Mouse (Mus musculus) layer of hippocampus, adult 2 months (tissue): ENCODE measurements around the gene Cd6. TPM values are rescaled to one million over a fixed set of nuclear protein-coding genes. Genes with fewer than 3 reads are reported as not detected.

ENCODE experiments used
- DNase-seq, 2 experiments: peaks; one replicate each; pipeline ENCODE4 v3.0.0; 2022; ENCODE audit warnings: low spot score in 2 of 2
- H3K27ac ChIP-seq: fragments of 200-600 bp; 2 replicates; pipeline ENCODE4 v1.8.1; 2022
- H3K4me3 ChIP-seq: fragments of 200-600 bp; 2 replicates; pipeline ENCODE4 v1.8.1; 2022; ENCODE audit warnings: mild to moderate bottlenecking
- CTCF ChIP-seq: fragments of 200-600 bp; conservative IDR thresholded peaks from 2 replicates; pipeline ENCODE4 v1.8.1; 2022; ENCODE audit warnings: antibody characterized with exemption, mild to moderate bottlenecking, moderate library complexity
- total RNA-seq, 2 experiments: library from RNA; stranded (reverse); gene quantifications; 2 replicates each; pipeline ENCODE4 v1.2.3; 2021

Gene Cd6
- total RNA-seq, 2 experiments from 2014 or later: 0.32 TPM; not detected in 1

- H3K27ac ChIP-seq: peak overlapping the region; percentile 18; the same call in 1 of the 2 replicates
- no peak for TF ChIP-seq CTCF
- no peak for DNase-seq
- H3K4me3 ChIP-seq: no peak overlapping the region
These were observed 69.7 kb downstream of the Cd6 start for GRCm38 (mm10) chr19:10759983-10760831.

GRCm38 (mm10) chr19:10759525-10759924 is 70.3 kb downstream of the Cd6 start:
- H3K27ac ChIP-seq: no peak overlapping the region
- no peak for TF ChIP-seq CTCF

GRCm38 (mm10) chr19:10758708-10759107 is 71.2 kb downstream of the Cd6 start:
- H3K27ac ChIP-seq: no peak overlapping the region
- no peak overlapping the region for H3K4me3 ChIP-seq
- DNase-seq: no peak
- TF ChIP-seq CTCF: no peak

More at GRCm38 (mm10) chr19:10759525-10759924, 70.3 kb downstream of the Cd6 start:
- DNase-seq: no peak
- no peak overlapping the region for H3K4me3 ChIP-seq

- H3K27ac ChIP-seq: no peak overlapping the region
- DNase-seq: no peak
- TF ChIP-seq CTCF: no peak
- H3K4me3 ChIP-seq: no peak overlapping the region
These were observed 72.3 kb downstream of the Cd6 start for GRCm38 (mm10) chr19:10757526-10757925.

- no peak overlapping the region for H3K4me3 ChIP-seq
These were observed 72.7 kb downstream of the Cd6 start for GRCm38 (mm10) chr19:10757125-10757524.

GRCm38 (mm10) chr19:10752646-10753045 is 77.2 kb downstream of the Cd6 start:
- no peak for DNase-seq
- no peak overlapping the region for H3K4me3 ChIP-seq
- TF ChIP-seq CTCF: no peak
- H3K27ac ChIP-seq: no peak overlapping the region

More at GRCm38 (mm10) chr19:10757125-10757524, 72.7 kb downstream of the Cd6 start:
- no peak for TF ChIP-seq CTCF
- no peak overlapping the region for H3K27ac ChIP-seq
- no peak for DNase-seq

GRCm38 (mm10) chr19:10752106-10752505 is 77.8 kb downstream of the Cd6 start:
- no peak for TF ChIP-seq CTCF
- Histone ChIP-seq H3K4me3 (no peak overlapping the region), H3K27ac (no peak overlapping the region)
- DNase-seq: no peak

GRCm38 (mm10) chr19:10751607-10752006 is 78.3 kb downstream of the Cd6 start:
- no peak for TF ChIP-seq CTCF
- no peak for DNase-seq
- H3K27ac ChIP-seq: no peak overlapping the region
- no peak overlapping the region for H3K4me3 ChIP-seq

GRCm38 (mm10) chr19:10750161-10750560 is 79.7 kb downstream of the Cd6 start:
- no peak for TF ChIP-seq CTCF
- no peak for DNase-seq
- H3K27ac ChIP-seq: no peak overlapping the region
- no peak overlapping the region for H3K4me3 ChIP-seq

GRCm38 (mm10) chr19:10749295-10749694 is 80.6 kb downstream of the Cd6 start:
- no peak overlapping the region for H3K4me3 ChIP-seq
- DNase-seq: no peak
- TF ChIP-seq CTCF: no peak
- no peak overlapping the region for H3K27ac ChIP-seq

- no peak overlapping the region for H3K4me3 ChIP-seq
- no peak for TF ChIP-seq CTCF
- DNase-seq: no peak
- no peak overlapping the region for H3K27ac ChIP-seq
These were observed 81.3 kb downstream of the Cd6 start for GRCm38 (mm10) chr19:10748401-10749102.

GRCm38 (mm10) chr19:10747718-10748117 is 82.1 kb downstream of the Cd6 start:
- no peak for DNase-seq
- TF ChIP-seq CTCF: no peak
- Histone ChIP-seq H3K27ac (no peak overlapping the region), H3K4me3 (no peak overlapping the region)

- DNase-seq: no peak
- Histone ChIP-seq H3K27ac (no peak overlapping the region), H3K4me3 (no peak overlapping the region)
- no peak for TF ChIP-seq CTCF
These were observed 82.7 kb downstream of the Cd6 start for GRCm38 (mm10) chr19:10747182-10747581.
